13 mouse cellular contexts compared by ENCODE assay signal in the genomic region with DNA sequence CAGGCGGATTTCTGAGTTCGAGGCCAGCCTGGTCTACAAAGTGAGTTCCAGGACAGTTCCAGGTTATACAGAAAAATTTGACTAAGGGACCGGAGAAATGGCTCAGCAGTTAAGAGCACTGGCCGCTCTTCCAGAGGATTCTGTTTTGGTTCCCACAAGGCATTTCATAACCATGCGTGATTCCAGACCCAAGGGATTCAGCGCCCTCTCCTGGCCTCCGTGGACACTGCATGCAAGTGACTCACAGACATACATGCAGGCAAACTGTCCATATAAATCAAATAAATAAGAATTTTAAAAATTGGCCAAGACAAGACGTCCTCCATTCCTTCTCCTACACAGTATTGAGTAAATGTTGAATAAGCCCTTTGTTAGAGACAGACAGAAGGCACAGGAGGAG. TPM values are rescaled to one million over a fixed set of nuclear protein-coding genes. Genes with fewer than 3 reads are reported as not detected.
A peak's percentile ranks its signal among the peaks of the same experiment; 100 is the strongest.
DNase-seq lines count a peak whose midpoint lies in the region; TF ChIP-seq lines count a peak whose summit lies in the region.
"Had no signal": no experiment of that assay in that cellular context is flagged by ENCODE, and none has a peak within 500 bp of the region (broad histone marks: within the 10 kb centered on the region; RNA-seq: fewer than 3 reads in every experiment).

No protein-coding gene starts in this region.

- TF ChIP-seq RAD21 in MEL (IDR thresholded peaks at IDR 0.05; ENCODE audit: low read depth, low read length) = peak; percentile 40

- H3K4me3 ChIP-seq in left cerebral cortex, adult 2 months = no peak overlapping the region
- no peak overlapping the region for H3K4me3 ChIP-seq in MEL (ENCODE audit: control insufficient read depth in 1 of 2, insufficient read depth in 1 of 2, low read depth in 2 of 2, low read length in 2 of 2)
- no peak overlapping the region for H3K4me3 ChIP-seq in embryonic fibroblast, embryonic 13.5 days (ENCODE audit: insufficient read depth, low read length)
- no peak overlapping the region for H3K4me3 ChIP-seq in limb, embryonic 10.5 days
- H3K4me3 ChIP-seq: embryonic facial prominence, embryonic 12.5 days; midbrain, embryonic 13.5 days had no signal

- TF ChIP-seq POLR2A in MEL (IDR thresholded peaks at IDR 0.05; ENCODE audit: control insufficient read depth in 1 of 2, insufficient read depth in 1 of 2, low read depth in 1 of 2, low read length in 2 of 2, poor library complexity in 1 of 2) = no peak
- TF ChIP-seq POLR2A in embryonic fibroblast, embryonic 13.5 days (IDR thresholded peaks at IDR 0.05; ENCODE audit: low read depth, low read length) = no peak

- TF ChIP-seq CTCF in left cerebral cortex, adult 2 months (IDR thresholded peaks at IDR 0.05) = peak; percentile 32
- TF ChIP-seq CTCF in MEL (IDR thresholded peaks at IDR 0.05 in 2 of 3, conservative IDR thresholded peaks at IDR 0.05 in 1 of 3; ENCODE audit: control insufficient read depth in 1 of 3, insufficient read depth in 1 of 3, low read depth in 2 of 3, low read length in 3 of 3, poor library complexity in 1 of 3, severe bottlenecking in 1 of 3) = peak; percentile 50 to 63 (median 57)
- peak; percentile 25; the same call in 1 of the 2 replicates for TF ChIP-seq CTCF in embryonic fibroblast, embryonic 13.5 days (IDR thresholded peaks at IDR 0.05; ENCODE audit: borderline replicate concordance, insufficient read depth, low read length)

- H3K4me1 ChIP-seq in MEL (ENCODE audit: control insufficient read depth in 1 of 2, insufficient read depth in 2 of 2, low read length in 2 of 2) = no peaks in the 10 kb centered on the region
- no peaks in the 10 kb centered on the region for H3K4me1 ChIP-seq in embryonic fibroblast, embryonic 13.5 days (ENCODE audit: control insufficient read depth, insufficient read depth, low read length)
- H3K4me1 ChIP-seq in limb, embryonic 10.5 days = no peaks in the 10 kb centered on the region
- H3K4me1 ChIP-seq: embryonic facial prominence, embryonic 12.5 days; midbrain, embryonic 13.5 days had no signal

- H3K79me2 ChIP-seq in MEL (ENCODE audit: control insufficient read depth, insufficient read depth, low read length, poor library complexity) = no peaks in the 10 kb centered on the region

- DNase-seq in adrenal gland, adult 2 months = peak; percentile 38
- DNase-seq in adrenal gland, adult 8-10 months = no peak
- no peak for DNase-seq in left cerebral cortex, adult 2 months (ENCODE audit: extremely low spot score in 1 of 2, low spot score in 2 of 2)
- DNase-seq in left cerebral cortex, postnatal 10 days (ENCODE audit: extremely low spot score in 1 of 2, low spot score in 2 of 2) = no peak
- peak; percentile 47 for DNase-seq in MEL (ENCODE audit: low read depth, low spot score)
- no peak for DNase-seq in limb, embryonic 10.5 days (ENCODE audit: low spot score)
- DNase-seq in frontal cortex, postnatal 25 days (ENCODE audit: low spot score in 2 of 2) = no peak
- DNase-seq: cerebellum, adult 11 months; kidney, adult 18-20 months; right cerebral cortex, adult 18-20 months had no signal

- H3K36me3 ChIP-seq in MEL (ENCODE audit: control insufficient read depth in 1 of 2, insufficient read depth in 2 of 2, low read length in 2 of 2) = no peaks in the 10 kb centered on the region
- H3K36me3 ChIP-seq in limb, embryonic 10.5 days = peaks cover 83% of the 10 kb centered on the region

- TF ChIP-seq EP300 in MEL (IDR thresholded peaks at IDR 0.05; ENCODE audit: low read depth in 1 of 2, low read length in 2 of 2) = no peak

- no peaks in the 10 kb centered on the region for H3K9me3 ChIP-seq in MEL (replicated peaks; ENCODE audit: insufficient read depth, low read length)
- peaks cover 4% of the 10 kb centered on the region; the same call in 1 of the 2 replicates for H3K9me3 ChIP-seq in limb, embryonic 10.5 days (replicated peaks)

- WGBS in limb, embryonic 10.5 days = 92% methylated on average over 8 of the region's 8 CpGs

- intact Hi-C loops in left cerebral cortex, adult 2 months (cut with DNase I) = no loop called here
- intact Hi-C loops in left cerebral cortex, postnatal 10 days (cut with DNase I) = no loop called here

- H3K27ac ChIP-seq in left cerebral cortex, adult 2 months = no peak overlapping the region
- no peak overlapping the region for H3K27ac ChIP-seq in MEL (ENCODE audit: control insufficient read depth, low read depth, low read length)
- no peak overlapping the region for H3K27ac ChIP-seq in embryonic fibroblast, embryonic 13.5 days (ENCODE audit: insufficient read depth, low read length)
- no peak overlapping the region for H3K27ac ChIP-seq in limb, embryonic 10.5 days
- H3K27ac ChIP-seq: embryonic facial prominence, embryonic 12.5 days; midbrain, embryonic 13.5 days had no signal

- no peaks in the 10 kb centered on the region for H3K27me3 ChIP-seq in MEL (ENCODE audit: control insufficient read depth in 1 of 2, insufficient read depth in 2 of 2, low read length in 2 of 2)
- H3K27me3 ChIP-seq in limb, embryonic 10.5 days (ENCODE audit: low read depth, poor library complexity, severe bottlenecking) = no peaks in the 10 kb centered on the region
- H3K27me3 ChIP-seq: embryonic facial prominence, embryonic 12.5 days; midbrain, embryonic 13.5 days had no signal

- no peak overlapping the region for H3K9ac ChIP-seq in MEL (ENCODE audit: control insufficient read depth, low read depth, low read length, poor library complexity, severe bottlenecking)
- H3K9ac ChIP-seq: embryonic facial prominence, embryonic 12.5 days; midbrain, embryonic 13.5 days had no signal

TF ChIP-seq in MEL, 35 proteins besides CTCF, POLR2A, EP300 and RAD21:
- TF ChIP-seq MYC (IDR thresholded peaks at IDR 0.05; ENCODE audit: low read depth, low read length) (no peak), TCF12 (IDR thresholded peaks at IDR 0.05; ENCODE audit: low read depth, low read length) (no peak), MAZ (IDR thresholded peaks at IDR 0.05; ENCODE audit: low read depth, low read length) (no peak), JUND (IDR thresholded peaks at IDR 0.05; ENCODE audit: low read depth, low read length) (no peak), SMC3 (IDR thresholded peaks at IDR 0.05; ENCODE audit: low read depth, low read length) (peak; percentile 39), MYB (IDR thresholded peaks at IDR 0.05; ENCODE audit: low read depth, low read length) (no peak), POLR2AphosphoS5 (IDR thresholded peaks at IDR 0.05; ENCODE audit: borderline replicate concordance, low read depth, low read length) (no peak), GATA1 (IDR thresholded peaks at IDR 0.05; ENCODE audit: low read depth, low read length) (no peak), USF1 (IDR thresholded peaks at IDR 0.05; ENCODE audit: low read depth, low read length) (no peak), MAFK (IDR thresholded peaks at IDR 0.05; ENCODE audit: borderline replicate concordance, low read depth, low read length) (no peak), TAL1 (IDR thresholded peaks at IDR 0.05; ENCODE audit: low read length) (no peak), ZC3H11A (IDR thresholded peaks at IDR 0.05; ENCODE audit: low read depth, low read length) (peak; percentile 30; the same call in 1 of the 2 replicates), GABPA (IDR thresholded peaks at IDR 0.05; ENCODE audit: low read depth, low read length) (no peak)

RNA-seq across cellular contexts. Expression of a gene that starts 53.7 kb away (rescaled TPM):
- 10 to 100 TPM; 20.3 to 24.7 TPM for total RNA-seq in adrenal gland, adult 2 months (2021)
- 8.1 and 11.2 TPM in 2 replicates for polyA plus RNA-seq in adrenal gland, adult 2 months (2012; rRNA removed)
- 10 to 100 TPM; 27.9 to 40.0 (median 34.9) TPM for total RNA-seq in adrenal gland, adult 8-10 months (2022)
- 10 to 100 TPM; 14.0 to 15.1 TPM for total RNA-seq in left cerebral cortex, adult 2 months (2021)
- 10 to 100 TPM; 25.2 to 28.1 TPM for total RNA-seq in left cerebral cortex, postnatal 10 days (2021)
- 9.1 and 14.2 TPM in 2 replicates for total RNA-seq in MEL (2012; rRNA removed)
- 10 to 100 TPM in 1 of 2 experiments, not detected in 1; 12.1 TPM for polyA plus RNA-seq in MEL (2012; ENCODE audit: insufficient read depth in 1 of 2, insufficient read length in 2 of 2, low read depth in 1 of 2, low replicate concordance in 2 of 2, missing spikeins in 1 of 2)
- 21.0 and 28.9 TPM in 2 replicates for polyA plus RNA-seq in embryonic fibroblast, embryonic 13.5 days (2011; ENCODE audit: insufficient read length, low read depth, missing spikeins)
- 20.4 and 21.1 TPM in 2 replicates for polyA plus RNA-seq in limb, embryonic 10.5 days (2016; fragmentation: Nextera tagmentation; extraction: Ambion mirVana)

Comparison
In these comparisons a context has a peak if more than half of its experiments do, and no peak if none do; other contexts are left out.
1. DNase-seq: peak in adrenal gland, adult 2 months (single experiment) and MEL (single experiment); none in adrenal gland, adult 8-10 months (single experiment), left cerebral cortex, adult 2 months (0 of 2), left cerebral cortex, postnatal 10 days (0 of 2), limb, embryonic 10.5 days (single experiment) and frontal cortex, postnatal 25 days (0 of 2).
2. Peak in every context shown above with its lines, with median percentiles within 50 percentile points of each other: CTCF ChIP-seq.